Mouse (Mus musculus): Measurements from ENCODE around the gene Brca2. TPM values are rescaled to one million over a fixed set of nuclear protein-coding genes. Genes with fewer than 3 reads are reported as not detected.

Brca2 gene
- polyA plus RNA-seq, 1 experiment from 2014 or later = 21.6 TPM

GRCm38 (mm10) chr5:150551637-150552036, 29.2 kb downstream of the Brca2 start:
- no peak for ATAC-seq (replicated peaks; ENCODE audit: insufficient number of reproducible peaks, low FRiP score, low TSS enrichment)
- no peaks in the 10 kb centered on the region for H3K4me1 ChIP-seq (ENCODE audit: control insufficient read depth, insufficient read depth, low read length)
- H3K27me3 ChIP-seq (ENCODE audit: control insufficient read depth, insufficient read depth, low read length) = no peaks in the 10 kb centered on the region
- no peak overlapping the region for H3K4me2 ChIP-seq
- H3K27ac ChIP-seq (ENCODE audit: low read depth, low read length) = no peak overlapping the region
- H3K4me3 ChIP-seq (ENCODE audit: low read depth, low read length) = no peak overlapping the region
- H3K9me3 ChIP-seq (replicated peaks; ENCODE audit: control insufficient read depth, low read length) = no peaks in the 10 kb centered on the region
- peaks cover 15% of the 10 kb centered on the region; the same call in 1 of the 2 replicates for H3K36me3 ChIP-seq (ENCODE audit: control insufficient read depth, insufficient read depth, low read length)
- no peak overlapping the region for H3K9ac ChIP-seq (ENCODE audit: low read depth, low read length)
- WGBS (ENCODE audit: insufficient replicate concordance) = 79% methylated on average over 3 of the region's 3 CpGs

- 66% methylated on average over 6 of the region's 6 CpGs for WGBS (ENCODE audit: insufficient replicate concordance)
- Histone ChIP-seq H3K4me2 (no peak overlapping the region), H3K4me1 (ENCODE audit: control insufficient read depth, insufficient read depth, low read length) (no peaks in the 10 kb centered on the region), H3K36me3 (ENCODE audit: control insufficient read depth, insufficient read depth, low read length) (peaks cover 22% of the 10 kb centered on the region), H3K9ac (ENCODE audit: low read depth, low read length) (no peak overlapping the region), H3K4me3 (ENCODE audit: low read depth, low read length) (no peak overlapping the region), H3K9me3 (replicated peaks; ENCODE audit: control insufficient read depth, low read length) (no peaks in the 10 kb centered on the region), H3K27me3 (ENCODE audit: control insufficient read depth, insufficient read depth, low read length) (no peaks in the 10 kb centered on the region), H3K27ac (ENCODE audit: low read depth, low read length) (peak overlapping the region; percentile 46)
- no peak for ATAC-seq (replicated peaks; ENCODE audit: insufficient number of reproducible peaks, low FRiP score, low TSS enrichment)
Observed at GRCm38 (mm10) chr5:150559519-150560103, 37.2 kb downstream of the Brca2 start.

GRCm38 (mm10) chr5:150560851-150561250, 38.4 kb downstream of the Brca2 start:
- no peak for ATAC-seq (replicated peaks; ENCODE audit: insufficient number of reproducible peaks, low FRiP score, low TSS enrichment)
- H3K36me3 ChIP-seq (ENCODE audit: control insufficient read depth, insufficient read depth, low read length) = peaks cover 23% of the 10 kb centered on the region

GRCm38 (mm10) chr5:150561376-150561775, 38.9 kb downstream of the Brca2 start:
- Histone ChIP-seq H3K9ac (ENCODE audit: low read depth, low read length) (no peak overlapping the region), H3K27me3 (ENCODE audit: control insufficient read depth, insufficient read depth, low read length) (no peaks in the 10 kb centered on the region), H3K9me3 (replicated peaks; ENCODE audit: control insufficient read depth, low read length) (no peaks in the 10 kb centered on the region), H3K4me2 (no peak overlapping the region), H3K4me1 (ENCODE audit: control insufficient read depth, insufficient read depth, low read length) (no peaks in the 10 kb centered on the region), H3K27ac (ENCODE audit: low read depth, low read length) (no peak overlapping the region), H3K4me3 (ENCODE audit: low read depth, low read length) (no peak overlapping the region), H3K36me3 (ENCODE audit: control insufficient read depth, insufficient read depth, low read length) (peaks cover 23% of the 10 kb centered on the region)
- ATAC-seq (replicated peaks; ENCODE audit: insufficient number of reproducible peaks, low FRiP score, low TSS enrichment) = no peak

More at GRCm38 (mm10) chr5:150560851-150561250, 38.4 kb downstream of the Brca2 start:
- WGBS (ENCODE audit: insufficient replicate concordance) = 95% methylated on average over 5 of the region's 5 CpGs
- H3K27me3 ChIP-seq (ENCODE audit: control insufficient read depth, insufficient read depth, low read length) = no peaks in the 10 kb centered on the region
- no peaks in the 10 kb centered on the region for H3K4me1 ChIP-seq (ENCODE audit: control insufficient read depth, insufficient read depth, low read length)
- no peak overlapping the region for H3K4me2 ChIP-seq
- H3K4me3 ChIP-seq (ENCODE audit: low read depth, low read length) = no peak overlapping the region
- H3K9ac ChIP-seq (ENCODE audit: low read depth, low read length) = no peak overlapping the region
- no peaks in the 10 kb centered on the region for H3K9me3 ChIP-seq (replicated peaks; ENCODE audit: control insufficient read depth, low read length)
- no peak overlapping the region for H3K27ac ChIP-seq (ENCODE audit: low read depth, low read length)

- Histone ChIP-seq H3K4me1 (ENCODE audit: control insufficient read depth, insufficient read depth, low read length) (no peaks in the 10 kb centered on the region), H3K4me2 (no peak overlapping the region), H3K9ac (ENCODE audit: low read depth, low read length) (no peak overlapping the region), H3K4me3 (ENCODE audit: low read depth, low read length) (no peak overlapping the region), H3K9me3 (replicated peaks; ENCODE audit: control insufficient read depth, low read length) (no peaks in the 10 kb centered on the region), H3K27me3 (ENCODE audit: control insufficient read depth, insufficient read depth, low read length) (no peaks in the 10 kb centered on the region), H3K36me3 (ENCODE audit: control insufficient read depth, insufficient read depth, low read length) (peaks cover 23% of the 10 kb centered on the region), H3K27ac (ENCODE audit: low read depth, low read length) (no peak overlapping the region)
- ATAC-seq (replicated peaks; ENCODE audit: insufficient number of reproducible peaks, low FRiP score, low TSS enrichment) = no peak
- 81% methylated on average over 5 of the region's 5 CpGs for WGBS (ENCODE audit: insufficient replicate concordance)
Observed at GRCm38 (mm10) chr5:150561783-150562182, 39.4 kb downstream of the Brca2 start.

- Histone ChIP-seq H3K4me3 (ENCODE audit: low read depth, low read length) (no peak overlapping the region), H3K4me1 (ENCODE audit: control insufficient read depth, insufficient read depth, low read length) (no peaks in the 10 kb centered on the region), H3K4me2 (no peak overlapping the region), H3K9me3 (replicated peaks; ENCODE audit: control insufficient read depth, low read length) (no peaks in the 10 kb centered on the region), H3K9ac (ENCODE audit: low read depth, low read length) (no peak overlapping the region), H3K27me3 (ENCODE audit: control insufficient read depth, insufficient read depth, low read length) (no peaks in the 10 kb centered on the region), H3K36me3 (ENCODE audit: control insufficient read depth, insufficient read depth, low read length) (peaks cover 24% of the 10 kb centered on the region), H3K27ac (ENCODE audit: low read depth, low read length) (no peak overlapping the region)
- 90% methylated on average over 6 of the region's 6 CpGs for WGBS (ENCODE audit: insufficient replicate concordance)
- ATAC-seq (replicated peaks; ENCODE audit: insufficient number of reproducible peaks, low FRiP score, low TSS enrichment) = no peak
Observed at GRCm38 (mm10) chr5:150564426-150564825, 42.0 kb downstream of the Brca2 start.

DNA sequence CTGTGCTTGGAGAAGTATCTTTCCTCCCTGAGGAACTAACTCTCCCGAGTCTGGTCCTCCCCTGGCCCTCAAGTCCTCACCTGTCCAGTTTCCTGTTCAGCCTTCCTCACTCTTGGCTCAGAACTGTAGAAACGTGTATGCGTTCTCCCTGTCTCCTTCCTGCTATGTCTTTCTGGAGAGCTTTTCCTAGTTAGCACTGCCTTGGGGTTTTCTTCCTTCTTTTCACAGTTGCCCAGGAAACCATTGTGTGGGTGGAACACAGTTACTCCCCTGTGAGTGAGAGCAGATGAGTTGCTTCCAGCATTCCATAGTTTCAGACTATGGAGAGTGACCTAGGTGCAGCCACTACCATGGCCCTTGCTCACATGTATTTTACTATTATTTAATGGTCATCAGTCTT, 43.8 kb downstream of the Brca2 start:
- Histone ChIP-seq H3K4me3 (ENCODE audit: low read depth, low read length) (no peak overlapping the region), H3K9ac (ENCODE audit: low read depth, low read length) (no peak overlapping the region), H3K4me2 (no peak overlapping the region), H3K27ac (ENCODE audit: low read depth, low read length) (no peak overlapping the region), H3K27me3 (ENCODE audit: control insufficient read depth, insufficient read depth, low read length) (no peaks in the 10 kb centered on the region), H3K4me1 (ENCODE audit: control insufficient read depth, insufficient read depth, low read length) (no peaks in the 10 kb centered on the region), H3K36me3 (ENCODE audit: control insufficient read depth, insufficient read depth, low read length) (peaks cover 15% of the 10 kb centered on the region), H3K9me3 (replicated peaks; ENCODE audit: control insufficient read depth, low read length) (no peaks in the 10 kb centered on the region)
- WGBS (ENCODE audit: insufficient replicate concordance) = 72% methylated on average over 3 of the region's 3 CpGs
- no peak for ATAC-seq (replicated peaks; ENCODE audit: insufficient number of reproducible peaks, low FRiP score, low TSS enrichment)

- Histone ChIP-seq H3K4me2 (no peak overlapping the region), H3K4me3 (ENCODE audit: low read depth, low read length) (no peak overlapping the region), H3K27ac (ENCODE audit: low read depth, low read length) (no peak overlapping the region), H3K36me3 (ENCODE audit: control insufficient read depth, insufficient read depth, low read length) (peaks cover 11% of the 10 kb centered on the region), H3K9me3 (replicated peaks; ENCODE audit: control insufficient read depth, low read length) (no peaks in the 10 kb centered on the region), H3K4me1 (ENCODE audit: control insufficient read depth, insufficient read depth, low read length) (no peaks in the 10 kb centered on the region), H3K27me3 (ENCODE audit: control insufficient read depth, insufficient read depth, low read length) (no peaks in the 10 kb centered on the region), H3K9ac (ENCODE audit: low read depth, low read length) (no peak overlapping the region)
- no peak for ATAC-seq (replicated peaks; ENCODE audit: insufficient number of reproducible peaks, low FRiP score, low TSS enrichment)
- WGBS (ENCODE audit: insufficient replicate concordance) = 91% methylated on average over 5 of the region's 5 CpGs
Observed at GRCm38 (mm10) chr5:150566971-150567370, 44.5 kb downstream of the Brca2 start.

GRCm38 (mm10) chr5:150570496-150571219, 48.2 kb downstream of the Brca2 start:
- no peak overlapping the region for H3K27ac ChIP-seq (ENCODE audit: low read depth, low read length)
- peaks cover 13% of the 10 kb centered on the region for H3K36me3 ChIP-seq (ENCODE audit: control insufficient read depth, insufficient read depth, low read length)
- no peak for ATAC-seq (replicated peaks; ENCODE audit: insufficient number of reproducible peaks, low FRiP score, low TSS enrichment)
- WGBS (ENCODE audit: insufficient replicate concordance) = 90% methylated on average over 11 of the region's 11 CpGs
- H3K9me3 ChIP-seq (replicated peaks; ENCODE audit: control insufficient read depth, low read length) = no peaks in the 10 kb centered on the region
- no peaks in the 10 kb centered on the region for H3K27me3 ChIP-seq (ENCODE audit: control insufficient read depth, insufficient read depth, low read length)
- no peak overlapping the region for H3K9ac ChIP-seq (ENCODE audit: low read depth, low read length)
- no peaks in the 10 kb centered on the region for H3K4me1 ChIP-seq (ENCODE audit: control insufficient read depth, insufficient read depth, low read length)
- no peak overlapping the region for H3K4me2 ChIP-seq
- no peak overlapping the region for H3K4me3 ChIP-seq (ENCODE audit: low read depth, low read length)

All from heart, embryonic 11.5 days (tissue).